Comparison of ENCODE assay signal across 25 mouse cellular contexts in genomic region chr4:132037137-132037536, GRCm38 (mm10). TPM values are rescaled to one million over a fixed set of nuclear protein-coding genes. Genes with fewer than 3 reads are reported as not detected.
DNase-seq lines count a peak whose midpoint lies in the region; ATAC-seq and TF ChIP-seq lines count a peak whose summit lies in the region.
"Had no signal": no experiment of that assay in that cellular context is flagged by ENCODE, and none has a peak within 500 bp of the region (broad histone marks: within the 10 kb centered on the region; RNA-seq: fewer than 3 reads in every experiment).

No protein-coding gene starts in this region.

- TF ChIP-seq CTCF in hindbrain, postnatal 0 days (IDR thresholded peaks at IDR 0.05; ENCODE audit: low read depth) = no peak

- no peak overlapping the region for H3K4me3 ChIP-seq in hindbrain, embryonic 12.5 days
- no peak overlapping the region for H3K4me3 ChIP-seq in hindbrain, postnatal 0 days (ENCODE audit: low read length)
- H3K4me3 ChIP-seq in neural tube, embryonic 13.5 days = no peak overlapping the region
- H3K4me3 ChIP-seq: forebrain, embryonic 12.5 days; heart, embryonic 10.5 days; hindbrain, embryonic 10.5 days; left cerebral cortex, adult 2 months; neural tube, embryonic 15.5 days; stomach, embryonic 15.5 days had no signal

- WGBS in hindbrain, embryonic 12.5 days = 86% methylated on average over 5 of the region's 5 CpGs
- WGBS in hindbrain, postnatal 0 days = 87% methylated on average over 5 of the region's 5 CpGs
- 82% methylated on average over 5 of the region's 5 CpGs for WGBS in neural tube, embryonic 13.5 days

- no peaks in the 10 kb centered on the region for H3K9me3 ChIP-seq in hindbrain, embryonic 12.5 days (replicated peaks)
- H3K9me3 ChIP-seq in hindbrain, postnatal 0 days (ENCODE audit: low read length) = no peaks in the 10 kb centered on the region
- no peaks in the 10 kb centered on the region for H3K9me3 ChIP-seq in neural tube, embryonic 13.5 days
- H3K9me3 ChIP-seq: forebrain, embryonic 12.5 days; heart, embryonic 10.5 days; hindbrain, embryonic 10.5 days; neural tube, embryonic 15.5 days; stomach, embryonic 15.5 days had no signal

- no peaks in the 10 kb centered on the region for H3K27me3 ChIP-seq in hindbrain, embryonic 12.5 days
- no peaks in the 10 kb centered on the region for H3K27me3 ChIP-seq in hindbrain, postnatal 0 days (ENCODE audit: insufficient read depth, low read length)
- no peaks in the 10 kb centered on the region for H3K27me3 ChIP-seq in neural tube, embryonic 13.5 days
- H3K27me3 ChIP-seq: neural tube, embryonic 15.5 days; stomach, embryonic 15.5 days had no signal

- no peak for DNase-seq in hindbrain, postnatal 0 days (ENCODE audit: low spot score)
- DNase-seq in neural tube, embryonic 10.5 days (ENCODE audit: extremely low spot score, low spot score) = no peak
- peak; percentile 48 for DNase-seq in naive thymus-derived CD4-positive, alpha-beta T cell, adult 2 months (ENCODE audit: low read depth)
- no peak for DNase-seq in cerebellum, adult 8-10 months
- DNase-seq in left cerebral cortex, adult 11 months (ENCODE audit: low spot score) = no peak
- DNase-seq: adrenal gland, postnatal 36 days; B cell, adult 2 months; cerebellum, adult 11 months; cerebellum, postnatal 10 days; kidney, postnatal 25 days; lung, postnatal 10 days; midbrain, embryonic 14.5 days; thymus, postnatal 4 days had no signal

- ATAC-seq in hindbrain, embryonic 12.5 days (ENCODE audit: low FRiP score) = no peak
- no peak for ATAC-seq in hindbrain, postnatal 0 days
- no peak for ATAC-seq in neural tube, embryonic 13.5 days (ENCODE audit: low read depth)
- ATAC-seq in activated CD4-positive, CD25-positive, alpha-beta regulatory T cell, adult 4 months = peak; percentile 51
- ATAC-seq: intestine, postnatal 0 days had no signal

- 0 out of 2 replicates have a peak overlapping the region, but pooled peaks have one; percentile 73 for H3K27ac ChIP-seq in hindbrain, embryonic 12.5 days
- no peak overlapping the region for H3K27ac ChIP-seq in hindbrain, postnatal 0 days
- peak overlapping the region; percentile 67 for H3K27ac ChIP-seq in neural tube, embryonic 13.5 days (replicated peaks)
- H3K27ac ChIP-seq: forebrain, embryonic 12.5 days; heart, embryonic 10.5 days; left cerebral cortex, adult 2 months; neural tube, embryonic 15.5 days; stomach, embryonic 15.5 days had no signal

- peaks cover 47% of the 10 kb centered on the region for H3K4me1 ChIP-seq in hindbrain, embryonic 12.5 days
- no peaks in the 10 kb centered on the region; the same call in 1 of the 2 replicates for H3K4me1 ChIP-seq in hindbrain, postnatal 0 days (ENCODE audit: insufficient read depth, low read length)
- peaks cover 57% of the 10 kb centered on the region for H3K4me1 ChIP-seq in neural tube, embryonic 13.5 days (replicated peaks)
- H3K4me1 ChIP-seq: stomach, embryonic 15.5 days had no signal

- no peaks in the 10 kb centered on the region for H3K36me3 ChIP-seq in hindbrain, embryonic 12.5 days
- H3K36me3 ChIP-seq in hindbrain, postnatal 0 days (ENCODE audit: insufficient read depth, low read length) = no peaks in the 10 kb centered on the region
- no peaks in the 10 kb centered on the region for H3K36me3 ChIP-seq in neural tube, embryonic 13.5 days
- H3K36me3 ChIP-seq: forebrain, embryonic 12.5 days; neural tube, embryonic 15.5 days; stomach, embryonic 15.5 days had no signal

- no peak overlapping the region for H3K4me2 ChIP-seq in hindbrain, embryonic 12.5 days (replicated peaks)
- no peak overlapping the region for H3K4me2 ChIP-seq in hindbrain, postnatal 0 days (ENCODE audit: low read depth, low read length)
- H3K4me2 ChIP-seq in neural tube, embryonic 13.5 days = no peak overlapping the region
- H3K4me2 ChIP-seq: forebrain, embryonic 12.5 days; neural tube, embryonic 15.5 days; stomach, embryonic 15.5 days had no signal

- H3K9ac ChIP-seq in hindbrain, embryonic 12.5 days = no peak overlapping the region
- H3K9ac ChIP-seq in hindbrain, postnatal 0 days (replicated peaks; ENCODE audit: low read length) = no peak overlapping the region
- H3K9ac ChIP-seq in neural tube, embryonic 13.5 days = no peak overlapping the region
- H3K9ac ChIP-seq: forebrain, embryonic 12.5 days; neural tube, embryonic 15.5 days; stomach, embryonic 15.5 days had no signal

RNA-seq across cellular contexts. Expression of gene Gm10300, which starts 37.4 kb away (rescaled TPM):
- polyA plus RNA-seq in hindbrain, embryonic 12.5 days (2016; fragmentation: Nextera tagmentation; extraction: Ambion mirVana) = 0.09 TPM in 2 replicates
- not detected in 2 replicates for total RNA-seq in hindbrain, postnatal 0 days (2014; rRNA removed)
- not detected in 2 replicates for polyA plus RNA-seq in hindbrain, postnatal 0 days (2015; fragmentation: Nextera tagmentation; extraction: Ambion mirVana)
- 0.20 TPM in 1 of 2 replicates, not detected in the other for polyA plus RNA-seq in neural tube, embryonic 13.5 days (2015; fragmentation: Nextera tagmentation; extraction: Ambion mirVana)
- not detected for polyA plus RNA-seq in activated CD4-positive, CD25-positive, alpha-beta regulatory T cell, adult 4 months (2017; shearing (Covaris generic))
- total RNA-seq: left cerebral cortex, adult 2 months had no signal
- polyA plus RNA-seq: embryonic facial prominence, embryonic 11.5 days; heart, embryonic 10.5 days; kidney, embryonic 14.5 days; midbrain, embryonic 14.5 days; neural tube, embryonic 15.5 days had no signal

RNA-seq across cellular contexts. Expression of gene Epb41, which starts 38.0 kb away (rescaled TPM):
- 198 and 210 TPM in 2 replicates for polyA plus RNA-seq in hindbrain, embryonic 12.5 days (2016; fragmentation: Nextera tagmentation; extraction: Ambion mirVana)
- total RNA-seq in hindbrain, postnatal 0 days (2014; rRNA removed) = 69.7 and 70.1 TPM in 2 replicates
- 33.3 and 33.7 TPM in 2 replicates for polyA plus RNA-seq in hindbrain, postnatal 0 days (2015; fragmentation: Nextera tagmentation; extraction: Ambion mirVana)
- 95.5 and 113 TPM in 2 replicates for polyA plus RNA-seq in neural tube, embryonic 13.5 days (2015; fragmentation: Nextera tagmentation; extraction: Ambion mirVana)
- 10 to 100 TPM; 26.9 to 27.1 TPM for polyA plus RNA-seq in activated CD4-positive, CD25-positive, alpha-beta regulatory T cell, adult 4 months (2017; shearing (Covaris generic))
